Mouse (Mus musculus) gastrocnemius, adult 8-10 months (tissue): ENCODE measurements around the gene Grid1. TPM values are rescaled to one million over a fixed set of nuclear protein-coding genes. Genes with fewer than 3 reads are reported as not detected.

Source experiments
- microRNA-seq: library from miRNA; unstranded; fragments of <30 nt; microRNA quantifications from one replicate; pipeline ENCODE4 v1.2.0, GENCODE M21; 2022
- total RNA-seq, 4 experiments: library from RNA; stranded (reverse); gene quantifications; 2 replicates each; pipeline ENCODE4 v1.2.4; 2022

Gene Grid1
- total RNA-seq, 4 experiments from 2014 or later = not detected

Small RNA genes within 50 kb of the gene (microRNA-seq; reads per million reads assigned to microRNA genes)
- not detected for gene Mir346

Other genes with a start within 250 kb of the Grid1 start
- 1,000 to 10,000 TPM; 1,553 to 2,052 (median 1,838) TPM for gene Ldb3, start 231.4 kb upstream of the Grid1 start, total RNA-seq
- gene Opn4, start 220.0 kb upstream of the Grid1 start, total RNA-seq = not detected
- 10 to 100 TPM; 39.1 to 42.1 (median 41.5) TPM for gene Wapl, start 146.2 kb upstream of the Grid1 start, total RNA-seq